Comparison of ENCODE assay signal across 8 mouse cellular contexts in the genomic region with DNA sequence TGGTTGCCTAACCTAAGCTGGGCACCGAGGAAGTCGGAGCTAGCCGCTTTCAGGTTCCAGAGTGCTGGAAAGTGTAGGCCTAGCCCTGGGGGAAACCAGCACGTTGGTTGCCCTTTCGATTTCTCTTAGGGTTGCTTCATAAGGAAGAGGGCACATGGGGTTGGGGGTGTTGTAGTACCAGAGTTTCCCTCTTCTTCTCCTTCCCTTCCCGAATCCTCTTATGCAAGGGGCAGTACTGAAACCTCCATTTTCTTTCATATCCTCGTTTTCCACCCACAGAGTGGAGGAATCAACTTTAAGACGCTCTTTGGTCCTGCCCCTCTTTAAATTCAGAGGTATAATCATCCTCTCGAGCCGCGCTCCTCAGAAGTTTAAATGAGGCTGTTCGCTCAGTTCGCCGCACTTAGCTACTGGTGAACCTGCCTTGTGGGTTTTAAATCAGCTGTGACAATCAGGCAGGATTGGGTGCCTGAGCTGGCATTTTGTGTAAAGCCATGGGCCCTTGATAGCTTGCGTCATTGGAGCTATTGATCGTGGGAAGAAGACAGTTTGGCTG. TPM values are rescaled to one million over a fixed set of nuclear protein-coding genes. Genes with fewer than 3 reads are reported as not detected.
DNase-seq lines count a peak whose midpoint lies in the region; ATAC-seq and TF ChIP-seq lines count a peak whose summit lies in the region.

No protein-coding gene starts in this region.

- H3K4me2 ChIP-seq in liver, postnatal 0 days (ENCODE audit: low read depth, low read length) = peak overlapping the region; percentile 85
- H3K4me2 ChIP-seq in neural tube, embryonic 13.5 days = peak overlapping the region; percentile 93

- no peaks in the 10 kb centered on the region for H3K27me3 ChIP-seq in liver, postnatal 0 days (ENCODE audit: insufficient read depth, low read length)
- no peaks in the 10 kb centered on the region for H3K27me3 ChIP-seq in neural tube, embryonic 13.5 days

- no peaks in the 10 kb centered on the region for H3K36me3 ChIP-seq in liver, postnatal 0 days (replicated peaks; ENCODE audit: insufficient read depth, low read length)
- no peaks in the 10 kb centered on the region for H3K36me3 ChIP-seq in neural tube, embryonic 13.5 days

- peak overlapping the region; percentile 94 for H3K27ac ChIP-seq in liver, postnatal 0 days (ENCODE audit: low read depth)
- H3K27ac ChIP-seq in neural tube, embryonic 13.5 days (replicated peaks) = peak overlapping the region; percentile 94; the same call in 1 of the 2 replicates

- H3K9me3 ChIP-seq in liver, postnatal 0 days (ENCODE audit: low read length) = no peaks in the 10 kb centered on the region
- H3K9me3 ChIP-seq in neural tube, embryonic 13.5 days = no peaks in the 10 kb centered on the region

- H3K9ac ChIP-seq in liver, postnatal 0 days (replicated peaks) = peak overlapping the region; percentile 98
- H3K9ac ChIP-seq in neural tube, embryonic 13.5 days = peak overlapping the region; percentile 96

- DNase-seq in layer of hippocampus, adult 9-11 months = peak; percentile 34
- DNase-seq in layer of hippocampus, postnatal 25 days (ENCODE audit: extremely low spot score in 1 of 2, low spot score in 1 of 2) = no peak
- peak; percentile 12 for DNase-seq in embryo, embryonic 9.5 days (ENCODE audit: extremely low spot score)
- peak; percentile 26 to 39 for DNase-seq in heart, postnatal 36 days
- DNase-seq in liver, postnatal 0 days = peak; percentile 54
- DNase-seq in cerebellum, adult 9-11 months = no peak
- no peak for DNase-seq in right cerebral cortex, postnatal 14 days

- H3K4me1 ChIP-seq in liver, postnatal 0 days (ENCODE audit: insufficient read depth) = peaks cover 41% of the 10 kb centered on the region
- H3K4me1 ChIP-seq in neural tube, embryonic 13.5 days (replicated peaks) = peaks cover 47% of the 10 kb centered on the region

- TF ChIP-seq CTCF in liver, postnatal 0 days (IDR thresholded peaks at IDR 0.05; ENCODE audit: low read depth) = no peak

- no peak for TF ChIP-seq EP300 in liver, postnatal 0 days (IDR thresholded peaks at IDR 0.05; ENCODE audit: low read depth)

- intact Hi-C loops in heart, postnatal 36 days (cut with DNase I) = loop anchor here (2.0 to 5.0 kb wide), 3 partner anchors 37 to 48 kb away; no protein-coding TSS in a partner anchor

- WGBS in liver, postnatal 0 days (ENCODE audit: insufficient replicate concordance) = 1% methylated on average over 16 of the region's 16 CpGs
- WGBS in neural tube, embryonic 13.5 days = 2% methylated on average over 16 of the region's 16 CpGs

- peak; percentile 9; the same call in 1 of the 2 replicates for ATAC-seq in liver, postnatal 0 days
- no peak for ATAC-seq in neural tube, embryonic 13.5 days (ENCODE audit: low read depth)

- peak overlapping the region; percentile 94 for H3K4me3 ChIP-seq in liver, postnatal 0 days (ENCODE audit: low read depth, low read length)
- H3K4me3 ChIP-seq in neural tube, embryonic 13.5 days = peak overlapping the region; percentile 99

RNA-seq across cellular contexts. Expression of a gene that starts 1.4 kb away (rescaled TPM):
- 10 to 100 TPM; 84.6 to 93.1 TPM for total RNA-seq in layer of hippocampus, postnatal 25 days (2021)
- 10 to 100 TPM; 52.4 to 55.3 TPM for total RNA-seq in heart, postnatal 36 days (2021)
- polyA plus RNA-seq in liver, postnatal 0 days (2015; fragmentation: Nextera tagmentation; extraction: Ambion mirVana) = 10.8 and 11.0 TPM in 2 replicates
- 16.2 and 18.3 TPM in 2 replicates for polyA plus RNA-seq in neural tube, embryonic 13.5 days (2015; fragmentation: Nextera tagmentation; extraction: Ambion mirVana)

Comparison
In these comparisons a context has a peak if more than half of its experiments do, and no peak if none do; other contexts are left out.
1. DNase-seq: peak in layer of hippocampus, adult 9-11 months (single experiment), embryo, embryonic 9.5 days (single experiment), heart, postnatal 36 days (2 of 2) and liver, postnatal 0 days (single experiment); none in layer of hippocampus, postnatal 25 days (0 of 2), cerebellum, adult 9-11 months (single experiment) and right cerebral cortex, postnatal 14 days (single experiment).